ENCODE assay signal across 8 mouse cellular contexts in genomic region chr7:101696931-101697723, GRCm38 (mm10). TPM values are rescaled to one million over a fixed set of nuclear protein-coding genes. Genes with fewer than 3 reads are reported as not detected.
DNase-seq lines count a peak whose midpoint lies in the region; ATAC-seq lines count a peak whose summit lies in the region.
"Had no signal": no experiment of that assay in that cellular context is flagged by ENCODE, and none has a peak within 500 bp of the region (broad histone marks: within the 10 kb centered on the region; RNA-seq: fewer than 3 reads in every experiment).

No protein-coding gene starts in this region.

- 56% methylated on average over 10 of the region's 10 CpGs for WGBS in hindbrain, embryonic 15.5 days
- WGBS in hindbrain, embryonic 10.5 days = 92% methylated on average over 10 of the region's 10 CpGs

- peak; percentile 57; the same call in 1 of the 2 replicates for ATAC-seq in hindbrain, embryonic 15.5 days (ENCODE audit: low FRiP score, low read depth)
- peak; percentile 65 for ATAC-seq in erythroid progenitor cell, adult 5-6 weeks (replicated peaks; ENCODE audit: low FRiP score, poor library complexity, severe bottlenecking)
- ATAC-seq in megakaryocyte-erythroid progenitor cell, adult 5-6 weeks (replicated peaks; ENCODE audit: low FRiP score, low TSS enrichment, poor library complexity, severe bottlenecking) = peak; percentile 98

- H3K9ac ChIP-seq in hindbrain, embryonic 15.5 days = no peak overlapping the region

- H3K4me1 ChIP-seq in hindbrain, embryonic 15.5 days (replicated peaks) = peaks cover 15% of the 10 kb centered on the region; the same call in 1 of the 2 replicates
- H3K4me1 ChIP-seq in hindbrain, embryonic 10.5 days (replicated peaks) = peaks cover 3% of the 10 kb centered on the region; the same call in 1 of the 2 replicates

- H3K4me2 ChIP-seq in hindbrain, embryonic 15.5 days = no peak overlapping the region

- H3K36me3 ChIP-seq in hindbrain, embryonic 15.5 days = no peaks in the 10 kb centered on the region
- H3K36me3 ChIP-seq in hindbrain, embryonic 10.5 days = no peaks in the 10 kb centered on the region

- no peak overlapping the region for H3K27ac ChIP-seq in hindbrain, embryonic 15.5 days (replicated peaks)
- no peak overlapping the region for H3K27ac ChIP-seq in hindbrain, embryonic 10.5 days

- no peak overlapping the region for H3K4me3 ChIP-seq in hindbrain, embryonic 15.5 days
- H3K4me3 ChIP-seq in hindbrain, embryonic 10.5 days = no peak overlapping the region

- DNase-seq in hindbrain, embryonic 10.5 days (ENCODE audit: low spot score) = no peak
- peak; percentile 22 for DNase-seq in adipocyte (ENCODE audit: low spot score)
- DNase-seq in adrenal gland, postnatal 14 days = no peak
- no peak for DNase-seq in lung, postnatal 14 days
- DNase-seq: adrenal gland, adult 2 months had no signal

- no peaks in the 10 kb centered on the region for H3K9me3 ChIP-seq in hindbrain, embryonic 15.5 days
- no peaks in the 10 kb centered on the region for H3K9me3 ChIP-seq in hindbrain, embryonic 10.5 days

- no peaks in the 10 kb centered on the region for H3K27me3 ChIP-seq in hindbrain, embryonic 15.5 days
- H3K27me3 ChIP-seq in hindbrain, embryonic 10.5 days (ENCODE audit: insufficient read depth, poor library complexity, severe bottlenecking) = no peaks in the 10 kb centered on the region

RNA-seq across cellular contexts. Expression of gene Clpb, which starts 33.7 kb away (rescaled TPM):
- 37.5 and 43.5 TPM in 2 replicates for polyA plus RNA-seq in hindbrain, embryonic 15.5 days (2015; fragmentation: Nextera tagmentation; extraction: Ambion mirVana)
- 45.0 and 54.9 TPM in 2 replicates for polyA plus RNA-seq in hindbrain, embryonic 10.5 days (2016; fragmentation: Nextera tagmentation; extraction: Ambion mirVana)
- 0.84 and 1.4 TPM in 2 replicates for total RNA-seq in erythroid progenitor cell, adult 5-6 weeks (2015; ENCODE audit: low replicate concordance)
- 1.3 and 9.0 TPM in 2 replicates for total RNA-seq in erythroid progenitor cell, adult 5-6 weeks (2017; ENCODE audit: low replicate concordance)
- total RNA-seq in megakaryocyte-erythroid progenitor cell, adult 5-6 weeks (2014; fragmentation: Nextera tagmentation) = 28.3 and 41.2 TPM in 2 replicates
- total RNA-seq in megakaryocyte-erythroid progenitor cell, adult 5-6 weeks (2017) = 25.5 and 26.2 TPM in 2 replicates
- 97.0 and 101 TPM in 2 replicates for total RNA-seq in adrenal gland, postnatal 14 days (2021)
